Mouse (Mus musculus) heart, embryonic 16.5 days (tissue): ENCODE results near the gene Avpr1b. TPM values are rescaled to one million over a fixed set of nuclear protein-coding genes. Genes with fewer than 3 reads are reported as not detected.

ENCODE experiments used
- ATAC-seq: fragments of 200-750 bp; cut with Nextera tagmentation; replicated peaks from 2 replicates; pipeline ENCODE4 v1.8.0; 2017; ENCODE audit warnings: moderate number of reproducible peaks; ENCODE audit not compliant: insufficient read depth, low FRiP score; ENCODE audit errors: extremely low read depth
- H3K27ac ChIP-seq: fragments of 300-500 bp; sonication (generic); 2 replicates; pipeline ENCODE4 v1.5.1; 2014; ENCODE audit warnings: mild to moderate bottlenecking, low read length, control low read depth, moderate library complexity
- H3K27me3 ChIP-seq: fragments of 300-500 bp; sonication (generic); 2 replicates; pipeline ENCODE4 v1.6.1; 2014; ENCODE audit warnings: low read length, mixed read lengths; ENCODE audit not compliant: control insufficient read depth, insufficient read depth
- H3K36me3 ChIP-seq: fragments of 300-500 bp; sonication (generic); 2 replicates; pipeline ENCODE4 v1.6.1; 2014; ENCODE audit not compliant: control insufficient read depth, insufficient read depth
- H3K4me1 ChIP-seq: fragments of 300-500 bp; sonication (generic); 2 replicates; pipeline ENCODE4 v1.6.1; 2014; ENCODE audit warnings: low read length, mixed read lengths; ENCODE audit not compliant: control insufficient read depth, insufficient read depth
- H3K4me2 ChIP-seq: fragments of 300-500 bp; sonication (generic); 2 replicates; pipeline ENCODE4 v1.6.1; 2014; ENCODE audit warnings: low read depth, mild to moderate bottlenecking, control low read depth, low read length
- H3K4me3 ChIP-seq: fragments of 300-500 bp; sonication (generic); 2 replicates; pipeline ENCODE4 v1.5.1; 2014; ENCODE audit warnings: mild to moderate bottlenecking, control low read depth, low read length
- H3K9ac ChIP-seq: fragments of 300-500 bp; sonication (generic); 2 replicates; pipeline ENCODE4 v1.6.1; 2014; ENCODE audit warnings: low read length, control low read depth
- H3K9me3 ChIP-seq: fragments of 300-500 bp; sonication (generic); replicated peaks from 2 replicates; pipeline ENCODE4 v1.6.1; 2016; ENCODE audit warnings: low read length; ENCODE audit not compliant: control insufficient read depth
- WGBS: fragments of 180-500 bp; shearing (Covaris S2); extraction: QIAGEN DNeasy Blood & Tissue Kit; methylation state at CpG from one replicate; pipeline ENCODE4 v1.1.7; 2014; 5-methylcytosine and 5-hydroxymethylcytosine counted together
- polyA plus RNA-seq: library from polyadenylated mRNA; unstranded; fragments of >200 nt; fragmentation: Nextera tagmentation; extraction: Ambion mirVana; gene quantifications from 2 replicates; pipeline ENCODE4 v1.2.1, GENCODE M21; 2015

The Avpr1b gene
- polyA plus RNA-seq, 1 experiment from 2014 or later: not detected

DNA sequence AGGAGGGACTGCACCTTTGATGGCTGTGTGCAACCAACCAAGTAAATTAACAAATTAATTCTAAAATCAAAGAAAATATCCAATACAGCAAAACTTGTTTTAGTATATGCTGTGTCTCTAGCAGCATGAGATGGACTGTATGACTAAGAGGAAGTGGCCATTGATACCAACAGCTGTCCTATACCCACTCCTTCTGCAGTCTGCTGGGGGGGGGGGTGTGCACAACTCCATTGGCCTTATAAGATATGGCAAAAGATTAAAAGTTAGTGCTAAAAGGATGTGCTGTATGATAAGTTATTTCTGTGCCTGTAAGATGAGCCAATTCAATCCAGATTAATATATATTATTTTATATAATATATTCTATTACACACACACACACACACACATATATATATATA, 35.5 kb downstream of the Avpr1b start:
- no peaks in the 10 kb centered on the region for H3K36me3 ChIP-seq

GRCm38 (mm10) chr1:131637791-131638540, 38.9 kb downstream of the Avpr1b start, which contains the start of gene Ctse:
Gene Ctse (plus strand): TSS chr1:131638306.
- H3K36me3 ChIP-seq: no peaks in the 10 kb centered on the region
- no peaks in the 10 kb centered on the region for H3K9me3 ChIP-seq
- peak within 1 kb of the TSS; percentile 30; the same call in 1 of the 2 replicates for H3K4me3 ChIP-seq
- no peaks in the 10 kb centered on the region for H3K27me3 ChIP-seq
- no peak within 1 kb of the TSS for H3K9ac ChIP-seq
- no peak within 1 kb of the TSS for H3K4me2 ChIP-seq
- H3K27ac ChIP-seq: peak within 1 kb of the TSS; percentile 23; the same call in 1 of the 2 replicates
- no peak; the same call in 1 of the 2 replicates for ATAC-seq
- WGBS: 41% methylated on average over 9 of the region's 9 CpGs
- no peaks in the 10 kb centered on the region for H3K4me1 ChIP-seq

More for the DNA sequence above, 35.5 kb downstream of the Avpr1b start:
- no peaks in the 10 kb centered on the region for H3K27me3 ChIP-seq
- no peaks in the 10 kb centered on the region for H3K4me1 ChIP-seq
- H3K9me3 ChIP-seq: no peaks in the 10 kb centered on the region
- no peak overlapping the region for H3K9ac ChIP-seq
- H3K27ac ChIP-seq: no peak overlapping the region
- no peak overlapping the region for H3K4me2 ChIP-seq
- H3K4me3 ChIP-seq: no peak overlapping the region
- ATAC-seq: no peak

DNA sequence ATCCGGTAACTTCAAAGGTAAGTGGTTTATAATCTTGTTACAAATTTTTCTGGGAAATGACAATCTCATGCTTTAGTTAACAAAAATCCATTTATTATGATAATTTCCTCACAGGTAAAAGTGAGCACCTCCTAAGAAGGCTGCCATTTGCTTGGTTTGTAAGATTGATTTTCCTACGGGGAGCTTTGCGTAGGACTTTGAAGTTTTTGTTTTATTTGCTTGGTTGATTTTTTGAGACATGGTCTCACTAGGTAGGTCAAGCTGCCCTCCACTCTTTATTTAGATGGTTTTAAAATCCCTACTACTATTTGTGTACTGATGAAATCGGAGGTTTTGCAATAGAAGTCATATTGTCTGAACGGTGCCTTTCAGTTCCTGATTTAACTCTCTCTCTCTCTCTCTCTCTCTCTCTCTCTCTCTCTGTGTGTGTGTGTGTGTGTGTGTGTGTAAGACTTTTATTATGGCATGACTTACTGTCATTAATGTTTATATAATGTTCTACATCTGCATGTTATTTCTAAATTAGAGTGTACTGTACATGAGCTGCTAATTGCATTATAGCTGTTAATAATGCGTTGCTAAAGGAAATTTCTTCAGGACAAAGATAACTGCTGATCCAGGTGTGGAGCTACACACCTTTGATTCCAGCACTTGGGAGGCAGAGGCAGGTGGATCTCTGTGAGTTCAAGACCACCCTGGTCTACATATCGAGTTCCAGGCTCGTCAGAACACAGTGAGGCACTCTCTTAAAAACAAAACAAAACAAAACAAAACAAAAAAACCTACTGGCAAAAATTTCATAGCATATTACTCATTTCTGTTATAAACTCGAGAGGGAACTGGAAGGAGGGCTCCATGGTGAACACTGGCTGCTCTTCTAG, 39.7 kb downstream of the Avpr1b start:
- peak overlapping the region; percentile 23; the same call in 1 of the 2 replicates for H3K27ac ChIP-seq
- WGBS: 77% methylated on average over 9 of the region's 9 CpGs
- H3K9ac ChIP-seq: no peak overlapping the region
- peak overlapping the region; percentile 30; the same call in 1 of the 2 replicates for H3K4me3 ChIP-seq
- no peak overlapping the region for H3K4me2 ChIP-seq
- H3K4me1 ChIP-seq: no peaks in the 10 kb centered on the region
- no peaks in the 10 kb centered on the region for H3K27me3 ChIP-seq
- no peak for ATAC-seq
- no peaks in the 10 kb centered on the region for H3K9me3 ChIP-seq
- no peaks in the 10 kb centered on the region for H3K36me3 ChIP-seq

- ATAC-seq: no peak
- no peak overlapping the region for H3K4me3 ChIP-seq
- no peaks in the 10 kb centered on the region for H3K4me1 ChIP-seq
- no peak overlapping the region for H3K9ac ChIP-seq
- no peaks in the 10 kb centered on the region for H3K27me3 ChIP-seq
- no peaks in the 10 kb centered on the region for H3K36me3 ChIP-seq
- no peak overlapping the region for H3K4me2 ChIP-seq
- no peaks in the 10 kb centered on the region for H3K9me3 ChIP-seq
- H3K27ac ChIP-seq: no peak overlapping the region
- 76% methylated on average over 4 of the region's 4 CpGs for WGBS
Measured at GRCm38 (mm10) chr1:131640062-131640461, 41.0 kb downstream of the Avpr1b start.

DNA sequence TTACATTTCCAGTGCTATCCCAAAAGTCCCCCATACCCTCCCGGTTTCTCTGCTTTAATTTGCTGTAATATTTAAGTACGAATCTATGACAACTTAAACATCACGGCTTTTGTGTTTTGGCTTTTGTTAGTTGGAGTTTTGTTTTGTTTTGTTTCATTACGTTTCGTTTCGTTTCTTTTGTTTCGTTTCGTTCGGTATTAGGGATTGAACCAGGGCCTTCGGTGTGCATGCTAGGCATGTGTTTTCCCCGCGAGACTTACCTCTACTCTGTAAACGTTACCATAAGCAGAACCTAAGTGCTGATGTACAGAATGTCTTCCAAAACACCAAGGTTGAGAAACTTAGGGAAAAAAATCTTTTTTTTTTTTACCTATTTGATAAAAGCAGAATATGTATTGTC, 42.5 kb downstream of the Avpr1b start:
- Histone ChIP-seq H3K27me3 (no peaks in the 10 kb centered on the region), H3K4me2 (no peak overlapping the region), H3K36me3 (no peaks in the 10 kb centered on the region), H3K9me3 (no peaks in the 10 kb centered on the region), H3K4me3 (no peak overlapping the region), H3K4me1 (no peaks in the 10 kb centered on the region), H3K27ac (no peak overlapping the region), H3K9ac (no peak overlapping the region)
- WGBS: 91% methylated on average over 13 of the region's 13 CpGs
- no peak for ATAC-seq

- no peaks in the 10 kb centered on the region for H3K9me3 ChIP-seq
- H3K9ac ChIP-seq: no peak overlapping the region
- H3K4me1 ChIP-seq: no peaks in the 10 kb centered on the region
- no peak overlapping the region for H3K27ac ChIP-seq
- H3K4me3 ChIP-seq: no peak overlapping the region
- no peaks in the 10 kb centered on the region for H3K36me3 ChIP-seq
- ATAC-seq: no peak
- no peaks in the 10 kb centered on the region for H3K27me3 ChIP-seq
- H3K4me2 ChIP-seq: no peak overlapping the region
- WGBS: 95% methylated on average over 2 of the region's 2 CpGs
Measured at GRCm38 (mm10) chr1:131642251-131642650, 43.2 kb downstream of the Avpr1b start.

GRCm38 (mm10) chr1:131652670-131653443, 53.8 kb downstream of the Avpr1b start:
- H3K4me3 ChIP-seq: no peak overlapping the region
- no peak overlapping the region for H3K4me2 ChIP-seq
- H3K9ac ChIP-seq: no peak overlapping the region
- ATAC-seq: no peak; the same call in 1 of the 2 replicates
- peaks cover 3% of the 10 kb centered on the region; the same call in 1 of the 2 replicates for H3K4me1 ChIP-seq
- no peaks in the 10 kb centered on the region for H3K27me3 ChIP-seq
- H3K36me3 ChIP-seq: no peaks in the 10 kb centered on the region
- 60% methylated on average over 12 of the region's 12 CpGs for WGBS
- H3K27ac ChIP-seq: no peak overlapping the region
- no peaks in the 10 kb centered on the region for H3K9me3 ChIP-seq

GRCm38 (mm10) chr1:131655601-131656000, 56.6 kb downstream of the Avpr1b start:
- no peaks in the 10 kb centered on the region for H3K9me3 ChIP-seq
- no peak overlapping the region for H3K27ac ChIP-seq

More at GRCm38 (mm10) chr1:131655601-131656000, 56.6 kb downstream of the Avpr1b start:
- 61% methylated on average over 6 of the region's 6 CpGs for WGBS
- H3K36me3 ChIP-seq: no peaks in the 10 kb centered on the region
- H3K4me2 ChIP-seq: no peak overlapping the region
- ATAC-seq: no peak
- H3K4me1 ChIP-seq: peaks cover 6% of the 10 kb centered on the region
- H3K4me3 ChIP-seq: no peak overlapping the region
- no peak overlapping the region for H3K9ac ChIP-seq
- H3K27me3 ChIP-seq: no peaks in the 10 kb centered on the region
